28 mouse cellular contexts compared by ENCODE assay signal in genomic region chr8:94700421-94700935, GRCm38 (mm10). TPM values are rescaled to one million over a fixed set of nuclear protein-coding genes. Genes with fewer than 3 reads are reported as not detected.
"Had no signal": no experiment of that assay in that cellular context is flagged by ENCODE, and none has a peak within 500 bp of the region (broad histone marks: within the 10 kb centered on the region; RNA-seq: fewer than 3 reads in every experiment).

No protein-coding gene starts in this region.

- H3K9ac ChIP-seq: limb, embryonic 13.5 days; liver, embryonic 15.5 days; midbrain, embryonic 12.5 days; neural tube, embryonic 13.5 days; stomach, embryonic 15.5 days had no signal

- H3K4me2 ChIP-seq: limb, embryonic 13.5 days; liver, embryonic 15.5 days; midbrain, embryonic 12.5 days; neural tube, embryonic 13.5 days; stomach, embryonic 15.5 days had no signal

- DNase-seq: kidney, adult 2 months; kidney, postnatal 25 days; layer of hippocampus, adult 9-11 months; lung, adult 2 months; lung, postnatal 14 days; lung, postnatal 4 days; right cerebral cortex, adult 18-20 months; right cerebral cortex, postnatal 14 days; right cerebral cortex, postnatal 4 days; thymus, postnatal 25 days had no signal

- H3K27ac ChIP-seq: kidney, postnatal 0 days; limb, embryonic 10.5 days; limb, embryonic 13.5 days; liver, embryonic 15.5 days; midbrain, embryonic 12.5 days; neural tube, embryonic 13.5 days; stomach, embryonic 15.5 days had no signal

- H3K9me3 ChIP-seq: limb, embryonic 10.5 days; limb, embryonic 13.5 days; liver, embryonic 15.5 days; midbrain, embryonic 12.5 days; neural tube, embryonic 13.5 days; stomach, embryonic 15.5 days had no signal

- ATAC-seq: intestine, postnatal 0 days; midbrain, embryonic 16.5 days had no signal

- H3K4me3 ChIP-seq: layer of hippocampus, adult 2 months; limb, embryonic 10.5 days; limb, embryonic 13.5 days; liver, embryonic 15.5 days; midbrain, embryonic 12.5 days; myocyte; neural tube, embryonic 13.5 days; stomach, embryonic 15.5 days had no signal

- H3K36me3 ChIP-seq: limb, embryonic 10.5 days; limb, embryonic 13.5 days; liver, embryonic 15.5 days; midbrain, embryonic 12.5 days; neural tube, embryonic 13.5 days; stomach, embryonic 15.5 days had no signal

RNA-seq across cellular contexts. Expression of gene Pllp, which starts 4.4 kb away (rescaled TPM):
- total RNA-seq: megakaryocyte progenitor cell, adult 5-6 weeks; megakaryocyte-erythroid progenitor cell, adult 5-6 weeks; monocyte, adult 5-6 weeks had no signal
- polyA plus RNA-seq: limb, embryonic 10.5 days had no signal

RNA-seq across cellular contexts. Expression of gene Ccl22, which starts 44.9 kb away (rescaled TPM):
- total RNA-seq: layer of hippocampus, postnatal 25 days; left cerebral cortex, adult 18-20 months; megakaryocyte progenitor cell, adult 5-6 weeks; megakaryocyte-erythroid progenitor cell, adult 5-6 weeks had no signal
- polyA plus RNA-seq: kidney, embryonic 14.5 days; kidney, postnatal 0 days; limb, embryonic 10.5 days; limb, embryonic 13.5 days; lung, embryonic 16.5 days; midbrain, embryonic 12.5 days; midbrain, embryonic 16.5 days; myocyte; neural tube, embryonic 13.5 days; stomach, embryonic 15.5 days had no signal
